Mouse (Mus musculus): ENCODE data around the gene Mbnl2.

DNA sequence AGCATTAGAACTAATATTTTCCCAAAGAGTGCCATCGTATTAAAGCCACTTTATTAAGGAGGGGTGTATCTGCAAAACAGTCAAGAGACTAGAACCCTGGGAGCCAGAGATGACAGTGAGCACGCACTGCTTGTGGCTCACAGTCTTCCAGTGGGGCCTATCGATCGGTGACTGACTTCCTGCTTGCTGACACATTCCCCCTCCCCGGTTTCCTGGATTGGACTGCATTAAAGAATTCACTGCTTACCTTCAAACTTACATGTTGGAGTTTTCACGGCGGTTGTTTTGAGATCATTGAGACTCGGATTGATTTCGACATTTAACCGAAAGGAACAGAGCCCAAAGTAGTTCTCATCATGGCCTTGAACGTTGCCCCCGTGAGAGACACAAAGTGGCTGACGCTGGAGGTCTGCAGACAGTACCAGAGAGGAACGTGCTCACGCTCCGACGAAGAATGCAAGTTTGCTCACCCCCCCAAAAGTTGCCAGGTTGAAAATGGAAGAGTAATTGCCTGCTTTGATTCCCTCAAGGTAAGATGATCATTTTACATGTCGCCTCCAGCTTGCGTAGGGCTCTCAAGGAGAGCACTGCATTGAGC lies 49.5 kb downstream of the Mbnl2 start:
- TF ChIP-seq GATA1 (IDR thresholded peaks at IDR 0.05; ENCODE audit: borderline replicate concordance, low read length) (no peak), TAL1 (conservative IDR thresholded peaks at IDR 0.05; ENCODE audit: low read depth, low read length) (no peak), CTCF (IDR thresholded peaks at IDR 0.05; ENCODE audit: low read depth, low read length) (no peak)

Measured in G1E (cell line).